Mouse (Mus musculus): ENCODE data around the gene Nfatc3.

DNA sequence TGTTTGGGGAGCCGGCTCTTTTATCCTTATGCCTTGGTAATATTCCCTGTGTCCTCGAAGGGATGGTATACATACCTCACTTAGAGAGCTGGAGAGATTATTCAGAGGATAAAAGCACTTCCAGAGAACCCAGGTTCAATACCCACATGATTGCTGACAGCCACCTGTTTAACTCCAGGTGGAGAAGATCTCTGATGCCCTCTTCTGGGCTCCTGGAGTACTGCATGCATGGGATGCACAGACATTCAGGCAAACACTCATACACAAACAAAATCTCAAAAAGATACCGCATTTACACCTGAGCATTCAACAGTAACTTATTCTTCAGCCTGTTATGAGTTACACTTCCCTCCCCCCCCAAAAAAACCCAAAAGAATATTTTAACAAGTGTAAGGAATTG lies 57.3 kb downstream of the Nfatc3 start:
- TF ChIP-seq CTCF (IDR thresholded peaks at IDR 0.05; ENCODE audit: low read depth): peak; percentile 79
- no peak for TF ChIP-seq EP300 (IDR thresholded peaks at IDR 0.05; ENCODE audit: low read depth)

Data from liver, embryonic 14.5 days (tissue).